Mouse (Mus musculus) thymus, adult 2 months (tissue): ENCODE results near the gene Zfp553. TPM values are rescaled to one million over a fixed set of nuclear protein-coding genes. Genes with fewer than 3 reads are reported as not detected.

Source experiments
- DNase-seq: peaks from one replicate; pipeline ENCODE4 v3.0.0; 2021
- H3K27ac ChIP-seq: fragments of 200-500 bp; 2 replicates; pipeline ENCODE4 v1.5.1; 2012; ENCODE audit warnings: low read length, control low read depth; ENCODE audit not compliant: control insufficient read depth, insufficient read depth
- H3K27me3 ChIP-seq: fragments of 200-500 bp; 2 replicates; pipeline ENCODE4 v1.6.1; 2012; ENCODE audit warnings: mild to moderate bottlenecking, low read length, moderate library complexity, mixed read lengths; ENCODE audit not compliant: control insufficient read depth, insufficient read depth
- H3K36me3 ChIP-seq: fragments of 200-500 bp; 2 replicates; pipeline ENCODE4 v1.6.1; 2012; ENCODE audit warnings: mild to moderate bottlenecking, low read length, moderate library complexity; ENCODE audit not compliant: control insufficient read depth, insufficient read depth
- H3K4me1 ChIP-seq: fragments of 200-500 bp; replicated peaks from 2 replicates; pipeline ENCODE4 v1.6.1; 2012; ENCODE audit warnings: low read length; ENCODE audit not compliant: control insufficient read depth, insufficient read depth
- H3K4me3 ChIP-seq: fragments of 200-500 bp; 2 replicates; pipeline ENCODE4 v1.5.1; 2012; ENCODE audit warnings: mild to moderate bottlenecking, low read length, control low read depth, moderate library complexity; ENCODE audit not compliant: control insufficient read depth, insufficient read depth
- CTCF ChIP-seq: fragments of 200-500 bp; IDR thresholded peaks from 2 replicates; pipeline ENCODE4 v1.5.1; 2012; ENCODE audit warnings: mild to moderate bottlenecking, control low read depth, low read length, moderate library complexity, borderline replicate concordance; ENCODE audit not compliant: control insufficient read depth, poor library complexity, insufficient read depth; ENCODE audit errors: extremely low read depth
- POLR2A ChIP-seq: fragments of 200-500 bp; IDR thresholded peaks from 2 replicates; pipeline ENCODE4 v1.6.1; 2012; ENCODE audit warnings: mild to moderate bottlenecking, low read length, control low read depth, moderate library complexity; ENCODE audit not compliant: control insufficient read depth, poor library complexity, insufficient read depth; ENCODE audit errors: extremely low read depth
- WGBS: fragments of 180-500 bp; shearing (Covaris S2); methylation state at CpG from one replicate; pipeline ENCODE4 v1.1.7; 2018; 5-methylcytosine and 5-hydroxymethylcytosine counted together
- polyA plus RNA-seq: library from polyadenylated mRNA; depleted of rRNA; stranded (reverse); fragments of >200 nt; gene quantifications from 2 replicates; pipeline ENCODE4 v1.2.3, GENCODE M21; 2012

Gene Zfp553
- polyA plus RNA-seq, 1 experiment, result 30.4 TPM

- no peaks in the 10 kb centered on the region for H3K36me3 ChIP-seq
- TF ChIP-seq POLR2A (no peak), CTCF (no peak)
- peaks cover 20% of the 10 kb centered on the region for H3K4me1 ChIP-seq
- H3K4me3 ChIP-seq, result no peak overlapping the region
- WGBS, result 100% methylated on average over 3 of the region's 3 CpGs
- no peak overlapping the region for H3K27ac ChIP-seq
- DNase-seq, result no peak
- no peaks in the 10 kb centered on the region for H3K27me3 ChIP-seq
Observed at GRCm38 (mm10) chr7:127223106-127223505, 9.8 kb upstream of the Zfp553 start.

GRCm38 (mm10) chr7:127223515-127224478 is 9.1 kb upstream of the Zfp553 start:
- Histone ChIP-seq H3K36me3 (no peaks in the 10 kb centered on the region), H3K27ac (no peak overlapping the region), H3K27me3 (no peaks in the 10 kb centered on the region), H3K4me1 (peaks cover 17% of the 10 kb centered on the region), H3K4me3 (no peak overlapping the region)
- TF ChIP-seq POLR2A (no peak), CTCF (no peak)
- WGBS, result 94% methylated on average over 6 of the region's 6 CpGs
- DNase-seq, result no peak

DNA sequence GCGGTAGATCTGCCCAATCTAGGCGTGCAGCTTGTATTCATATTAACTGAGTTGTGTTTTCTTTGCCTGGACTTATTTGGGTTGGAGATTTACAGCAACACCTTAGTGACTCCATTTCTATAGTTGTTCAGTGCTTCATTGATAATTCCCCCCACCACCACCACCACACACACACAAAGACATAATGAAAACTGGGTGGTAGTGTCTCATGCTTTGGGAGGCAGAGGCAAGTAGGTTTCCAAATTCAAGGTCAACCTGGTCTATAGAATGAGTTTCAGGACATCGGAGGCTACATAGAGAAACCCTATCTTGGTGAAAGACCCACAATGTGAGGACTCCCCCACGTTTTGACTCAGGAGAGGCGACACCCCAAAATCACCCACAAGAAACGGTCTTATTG is 8.2 kb upstream of the Zfp553 start:
- WGBS, result 93% methylated on average over 6 of the region's 6 CpGs
- Histone ChIP-seq H3K36me3 (0 out of 2 replicates have a peak, but pooled peaks cover 5% of the 10 kb centered on the region), H3K27me3 (no peaks in the 10 kb centered on the region), H3K4me1 (peaks cover 13% of the 10 kb centered on the region), H3K4me3 (no peak overlapping the region), H3K27ac (no peak overlapping the region)
- no peak for DNase-seq
- TF ChIP-seq CTCF (no peak), POLR2A (no peak)

- 0 out of 2 replicates have a peak, but pooled peaks cover 5% of the 10 kb centered on the region for H3K36me3 ChIP-seq
- TF ChIP-seq POLR2A (no peak), CTCF (no peak)
- H3K27me3 ChIP-seq, result no peaks in the 10 kb centered on the region
- DNase-seq, result no peak
- WGBS, result 96% methylated on average over 11 of the region's 11 CpGs
- no peak overlapping the region for H3K4me3 ChIP-seq
- no peak overlapping the region for H3K27ac ChIP-seq
- peaks cover 16% of the 10 kb centered on the region for H3K4me1 ChIP-seq
Observed at GRCm38 (mm10) chr7:127225147-127225995, 7.5 kb upstream of the Zfp553 start.

DNA sequence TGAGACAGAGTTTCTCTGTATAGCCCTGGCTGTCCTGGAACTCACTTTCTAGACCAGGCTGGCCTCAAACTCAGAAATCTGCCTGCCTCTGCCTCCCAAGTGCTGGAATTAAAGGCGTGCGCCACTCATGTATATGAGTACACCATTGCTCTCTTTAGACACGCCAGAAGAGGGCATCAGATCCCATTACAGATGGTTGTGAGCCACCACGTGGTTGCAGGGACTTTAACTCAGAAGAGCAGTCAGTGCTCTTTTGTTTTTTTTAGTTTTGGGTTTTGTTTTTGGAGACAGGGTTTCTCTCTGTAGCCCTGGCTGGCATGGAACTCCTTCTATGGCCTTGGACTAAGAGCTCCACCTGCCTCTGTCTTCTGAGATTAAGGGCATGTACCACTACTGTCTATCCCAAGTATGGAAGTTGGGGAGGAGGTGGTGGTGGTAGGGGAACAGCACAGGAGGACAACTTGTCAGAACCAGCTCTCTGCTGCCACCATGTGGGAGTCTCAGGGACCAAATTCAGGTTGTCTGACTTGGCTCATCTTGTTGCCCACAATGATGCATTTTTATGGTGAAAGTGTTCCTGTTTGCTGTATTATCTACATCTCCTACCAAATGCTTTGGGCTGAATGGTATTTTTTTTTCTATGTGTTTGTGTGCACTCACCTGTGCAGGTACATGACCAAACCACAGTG is 4.1 kb upstream of the Zfp553 start:
- no peak for TF ChIP-seq POLR2A
- no peak for TF ChIP-seq CTCF
- Histone ChIP-seq H3K4me3 (no peak overlapping the region), H3K27ac (peak overlapping the region; percentile 70), H3K4me1 (peaks cover 24% of the 10 kb centered on the region), H3K27me3 (no peaks in the 10 kb centered on the region), H3K36me3 (0 out of 2 replicates have a peak, but pooled peaks cover 5% of the 10 kb centered on the region)
- DNase-seq, result peak; percentile 90
- 51% methylated on average over 4 of the region's 4 CpGs for WGBS

DNA sequence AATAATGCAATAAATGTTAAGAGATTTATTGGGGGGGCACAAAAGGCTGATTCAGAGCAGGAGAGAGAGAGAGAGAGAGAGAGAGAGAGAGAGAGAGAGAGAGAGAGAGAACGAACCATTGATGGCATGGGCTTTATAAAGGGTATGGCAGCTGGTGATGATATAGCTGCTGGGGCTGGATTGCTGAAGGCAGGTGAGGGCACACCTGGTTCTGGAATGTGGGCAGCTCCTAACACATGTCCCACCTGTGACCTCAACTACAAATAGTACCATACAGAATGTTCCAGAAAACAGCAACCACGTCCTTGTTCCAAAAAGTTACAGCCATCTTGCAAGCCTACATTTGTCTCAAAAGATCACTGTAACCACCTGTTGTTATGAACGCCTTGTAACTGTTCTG is 1.5 kb upstream of the Zfp553 start:
- no peak for TF ChIP-seq CTCF
- no peak for TF ChIP-seq POLR2A
- H3K4me3 ChIP-seq, result no peak overlapping the region; the same call in 1 of the 2 replicates
- H3K27ac ChIP-seq, result no peak overlapping the region

More for the DNA sequence above, 1.5 kb upstream of the Zfp553 start:
- 19% methylated on average over 3 of the region's 3 CpGs for WGBS
- Histone ChIP-seq H3K4me1 (peaks cover 28% of the 10 kb centered on the region), H3K36me3 (peaks cover 14% of the 10 kb centered on the region), H3K27me3 (no peaks in the 10 kb centered on the region)
- no peak for DNase-seq
